Mouse (Mus musculus) embryonic facial prominence, embryonic 11.5 days (tissue): ENCODE results near the gene Abhd12b. TPM values are rescaled to one million over a fixed set of nuclear protein-coding genes. Genes with fewer than 3 reads are reported as not detected.
A peak's percentile ranks its signal among the peaks of the same experiment; 100 is the strongest.
"Not testable (repeated sequence)": the region's sequence is repeated elsewhere in the genome, so short reads cannot be mapped to it uniquely, and the experiment has no call there.

Experiments
- ATAC-seq: fragments of 200-750 bp; cut with Nextera tagmentation; replicated peaks from 2 replicates; pipeline ENCODE4 v1.8.0; 2017; ENCODE audit warnings: low read depth; ENCODE audit not compliant: insufficient number of reproducible peaks, low FRiP score, low TSS enrichment
- DNase-seq: peaks from one replicate; pipeline ENCODE4 v3.0.0-alpha.2; 2015; ENCODE audit warnings: low spot score
- H3K27ac ChIP-seq: fragments of 300-500 bp; sonication (generic); replicated peaks from 2 replicates; pipeline ENCODE4 v1.5.1; 2014; ENCODE audit warnings: mild to moderate bottlenecking, low read depth, low read length, control low read depth
- H3K27me3 ChIP-seq: fragments of 300-500 bp; sonication (generic); 2 replicates; pipeline ENCODE4 v1.6.1; 2014; ENCODE audit warnings: mild to moderate bottlenecking, low read length, moderate library complexity, mixed read lengths; ENCODE audit not compliant: control insufficient read depth, insufficient read depth
- H3K36me3 ChIP-seq: fragments of 300-500 bp; sonication (generic); replicated peaks from 2 replicates; pipeline ENCODE4 v1.6.1; 2014; ENCODE audit warnings: low read depth, mild to moderate bottlenecking, low read length, moderate library complexity, mixed read lengths; ENCODE audit not compliant: control insufficient read depth, insufficient read depth
- H3K4me1 ChIP-seq: fragments of 300-500 bp; sonication (generic); 2 replicates; pipeline ENCODE4 v1.6.1; 2014; ENCODE audit warnings: low read length, mixed read lengths; ENCODE audit not compliant: control insufficient read depth, insufficient read depth
- H3K4me2 ChIP-seq: fragments of 300-500 bp; sonication (generic); 2 replicates; pipeline ENCODE4 v1.6.1; 2014; ENCODE audit warnings: low read depth, mild to moderate bottlenecking, control low read depth, low read length, moderate library complexity
- H3K4me3 ChIP-seq: fragments of 300-500 bp; sonication (generic); 2 replicates; pipeline ENCODE4 v1.5.1; 2014; ENCODE audit warnings: low read depth, low read length, control low read depth
- H3K9ac ChIP-seq: fragments of 300-500 bp; sonication (generic); replicated peaks from 2 replicates; pipeline ENCODE4 v1.6.1; 2014; ENCODE audit warnings: mild to moderate bottlenecking, control low read depth, low read length
- H3K9me3 ChIP-seq: fragments of 300-500 bp; sonication (generic); replicated peaks from 2 replicates; pipeline ENCODE4 v1.6.1; 2016; ENCODE audit warnings: mild to moderate bottlenecking, low read length, inconsistent platforms, mixed read lengths; ENCODE audit not compliant: control insufficient read depth
- WGBS: fragments of 180-500 bp; shearing (Covaris S2); extraction: QIAGEN DNeasy Blood & Tissue Kit; methylation state at CpG from one replicate; pipeline ENCODE4 v1.1.7; 2014; 5-methylcytosine and 5-hydroxymethylcytosine counted together
- polyA plus RNA-seq: library from polyadenylated mRNA; unstranded; fragments of >200 nt; fragmentation: Nextera tagmentation; extraction: Ambion mirVana; gene quantifications from 2 replicates; pipeline ENCODE4 v1.2.1, GENCODE M21; 2014

Abhd12b gene
- polyA plus RNA-seq, 1 experiment from 2014 or later, result not detected

DNA sequence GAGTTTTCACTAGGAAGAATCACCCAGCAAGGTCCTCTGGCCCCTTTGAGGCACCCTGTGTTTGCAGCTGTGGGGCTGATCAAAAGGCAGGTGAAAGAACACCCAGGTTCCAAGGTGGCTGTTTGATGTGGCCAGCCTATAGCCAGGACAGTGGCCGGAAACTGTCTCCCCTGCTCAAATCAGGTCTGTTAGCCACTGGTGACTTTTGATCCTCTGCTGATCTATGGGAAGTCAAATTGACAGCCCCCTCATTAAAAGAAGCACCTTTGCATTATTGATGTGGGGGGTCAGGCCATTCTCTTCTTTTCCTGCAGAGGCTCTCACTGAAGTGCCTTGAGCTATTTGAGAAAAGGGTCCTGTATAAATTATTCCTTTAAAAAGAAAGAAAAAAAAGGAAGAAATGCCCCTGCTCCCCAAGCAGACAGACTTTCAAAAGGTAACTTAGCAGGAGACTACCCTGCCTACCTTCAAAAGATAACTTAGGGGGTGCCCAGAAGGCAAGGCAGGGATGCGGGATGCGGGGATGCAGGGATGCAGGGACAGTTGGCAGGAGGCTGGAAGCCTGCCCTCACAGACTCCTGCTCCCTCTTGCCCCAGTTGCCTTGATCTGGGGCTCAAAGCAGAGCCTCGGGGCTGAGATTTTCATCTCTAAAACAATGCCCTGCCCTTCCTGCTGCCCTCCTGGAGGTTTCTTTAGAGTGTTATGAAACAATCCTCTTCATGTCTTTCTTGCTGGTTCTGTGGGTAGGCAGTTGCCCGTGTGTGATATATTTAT is 3.5 kb downstream of the Abhd12b start:
- no peaks in the 10 kb centered on the region for H3K27me3 ChIP-seq
- ATAC-seq, result no peak
- no peak for DNase-seq
- H3K4me2 ChIP-seq, result no peak overlapping the region
- WGBS, result 43% methylated on average over 5 of the region's 5 CpGs
- H3K4me3 ChIP-seq, result no peak overlapping the region
- H3K27ac ChIP-seq, result no peak overlapping the region
- no peaks in the 10 kb centered on the region for H3K9me3 ChIP-seq
- no peak overlapping the region for H3K9ac ChIP-seq
- no peaks in the 10 kb centered on the region for H3K4me1 ChIP-seq
- no peaks in the 10 kb centered on the region for H3K36me3 ChIP-seq

GRCm38 (mm10) chr12:70161057-70161456 is 7.1 kb downstream of the Abhd12b start:
- H3K9me3 ChIP-seq, result no peaks in the 10 kb centered on the region
- 76% methylated on average over 5 of the region's 5 CpGs for WGBS
- no peaks in the 10 kb centered on the region for H3K4me1 ChIP-seq
- DNase-seq, result no peak
- H3K4me3 ChIP-seq, result no peak overlapping the region
- no peak for ATAC-seq
- H3K36me3 ChIP-seq, result no peaks in the 10 kb centered on the region
- H3K4me2 ChIP-seq, result no peak overlapping the region
- no peaks in the 10 kb centered on the region for H3K27me3 ChIP-seq
- no peak overlapping the region for H3K9ac ChIP-seq
- H3K27ac ChIP-seq, result no peak overlapping the region

GRCm38 (mm10) chr12:70164741-70165140 is 10.8 kb downstream of the Abhd12b start:
- H3K4me1 ChIP-seq, result no peaks in the 10 kb centered on the region
- no peak overlapping the region for H3K9ac ChIP-seq
- no peak overlapping the region for H3K27ac ChIP-seq
- DNase-seq (no peak), ATAC-seq (no peak)
- no peak overlapping the region for H3K4me3 ChIP-seq
- H3K36me3 ChIP-seq, result no peaks in the 10 kb centered on the region
- no peaks in the 10 kb centered on the region for H3K27me3 ChIP-seq
- no peak overlapping the region for H3K4me2 ChIP-seq
- WGBS, result 73% methylated on average over 3 of the region's 3 CpGs
- no peaks in the 10 kb centered on the region for H3K9me3 ChIP-seq

- no peak overlapping the region for H3K9ac ChIP-seq
- H3K4me1 ChIP-seq, result no peaks in the 10 kb centered on the region
- no peak overlapping the region for H3K4me3 ChIP-seq
- no peak overlapping the region for H3K4me2 ChIP-seq
- H3K9me3 ChIP-seq, result no peaks in the 10 kb centered on the region
- no peaks in the 10 kb centered on the region for H3K27me3 ChIP-seq
- no peak for DNase-seq
- no peak overlapping the region for H3K27ac ChIP-seq
- WGBS, result 78% methylated on average over 4 of the region's 4 CpGs
- ATAC-seq, result no peak
- H3K36me3 ChIP-seq, result no peaks in the 10 kb centered on the region
Observed at GRCm38 (mm10) chr12:70167950-70168349, 14.0 kb downstream of the Abhd12b start.

- H3K9ac ChIP-seq, result no peak overlapping the region
- WGBS, result 85% methylated on average over 1 of the region's 1 CpGs
- no peaks in the 10 kb centered on the region for H3K4me1 ChIP-seq
- H3K27ac ChIP-seq, result no peak overlapping the region
- DNase-seq (no peak), ATAC-seq (no peak)
- H3K36me3 ChIP-seq, result no peaks in the 10 kb centered on the region
- no peak overlapping the region for H3K4me2 ChIP-seq
- no peaks in the 10 kb centered on the region for H3K27me3 ChIP-seq
- H3K4me3 ChIP-seq, result no peak overlapping the region
- H3K9me3 ChIP-seq, result no peaks in the 10 kb centered on the region
Observed at GRCm38 (mm10) chr12:70169969-70170368, 16.0 kb downstream of the Abhd12b start.

DNA sequence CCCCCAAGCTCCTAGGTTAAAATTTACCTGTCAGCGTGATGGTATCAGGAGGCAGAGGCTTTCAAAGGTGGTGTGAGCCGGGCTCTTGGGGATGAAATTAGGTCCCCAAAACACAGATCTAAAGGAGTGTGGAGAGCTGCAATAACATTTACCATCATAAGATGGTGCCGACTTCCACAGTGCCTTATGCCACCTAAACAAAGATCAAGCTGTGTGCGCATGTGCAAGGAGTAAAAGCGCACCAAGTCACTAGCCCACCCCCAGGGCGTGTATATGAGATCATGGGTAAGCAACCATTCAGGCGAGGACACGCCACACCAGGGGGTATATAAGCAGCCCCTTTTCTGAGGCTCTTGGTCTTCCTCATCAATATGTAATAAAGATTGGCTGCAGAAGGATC is 29.6 kb downstream of the Abhd12b start:
- H3K27ac ChIP-seq, H3K4me1 ChIP-seq, DNase-seq, H3K4me3 ChIP-seq, H3K9me3 ChIP-seq, H3K4me2 ChIP-seq, H3K27me3 ChIP-seq, H3K36me3 ChIP-seq, H3K9ac ChIP-seq, ATAC-seq: not testable (repeated sequence)
- 90% methylated on average over 8 of the region's 8 CpGs for WGBS

GRCm38 (mm10) chr12:70184173-70184783 is 30.3 kb downstream of the Abhd12b start:
- Histone ChIP-seq H3K9ac (no peak overlapping the region), H3K27me3 (no peaks in the 10 kb centered on the region), H3K4me2 (no peak overlapping the region), H3K36me3 (no peaks in the 10 kb centered on the region), H3K27ac (no peak overlapping the region), H3K4me1 (no peaks in the 10 kb centered on the region), H3K9me3 (no peaks in the 10 kb centered on the region), H3K4me3 (no peak overlapping the region)
- ATAC-seq (no peak), DNase-seq (no peak)
- 76% methylated on average over 22 of the region's 22 CpGs for WGBS

GRCm38 (mm10) chr12:70192267-70192727 is 38.4 kb downstream of the Abhd12b start:
- no peak overlapping the region for H3K27ac ChIP-seq
- H3K36me3 ChIP-seq, result no peaks in the 10 kb centered on the region
- 0 out of 2 replicates have a peak overlapping the region, but pooled peaks have one; percentile 4 for H3K9ac ChIP-seq
- H3K4me2 ChIP-seq, result peak overlapping the region; percentile 27
- H3K9me3 ChIP-seq, result no peaks in the 10 kb centered on the region
- ATAC-seq (no peak), DNase-seq (peak; percentile 29)
- 31% methylated on average over 19 of the region's 19 CpGs for WGBS
- no peaks in the 10 kb centered on the region for H3K4me1 ChIP-seq
- no peak overlapping the region; the same call in 1 of the 2 replicates for H3K4me3 ChIP-seq
- H3K27me3 ChIP-seq, result no peaks in the 10 kb centered on the region
